Mouse (Mus musculus): Measurements from ENCODE around the gene Ifitm3.

DNA sequence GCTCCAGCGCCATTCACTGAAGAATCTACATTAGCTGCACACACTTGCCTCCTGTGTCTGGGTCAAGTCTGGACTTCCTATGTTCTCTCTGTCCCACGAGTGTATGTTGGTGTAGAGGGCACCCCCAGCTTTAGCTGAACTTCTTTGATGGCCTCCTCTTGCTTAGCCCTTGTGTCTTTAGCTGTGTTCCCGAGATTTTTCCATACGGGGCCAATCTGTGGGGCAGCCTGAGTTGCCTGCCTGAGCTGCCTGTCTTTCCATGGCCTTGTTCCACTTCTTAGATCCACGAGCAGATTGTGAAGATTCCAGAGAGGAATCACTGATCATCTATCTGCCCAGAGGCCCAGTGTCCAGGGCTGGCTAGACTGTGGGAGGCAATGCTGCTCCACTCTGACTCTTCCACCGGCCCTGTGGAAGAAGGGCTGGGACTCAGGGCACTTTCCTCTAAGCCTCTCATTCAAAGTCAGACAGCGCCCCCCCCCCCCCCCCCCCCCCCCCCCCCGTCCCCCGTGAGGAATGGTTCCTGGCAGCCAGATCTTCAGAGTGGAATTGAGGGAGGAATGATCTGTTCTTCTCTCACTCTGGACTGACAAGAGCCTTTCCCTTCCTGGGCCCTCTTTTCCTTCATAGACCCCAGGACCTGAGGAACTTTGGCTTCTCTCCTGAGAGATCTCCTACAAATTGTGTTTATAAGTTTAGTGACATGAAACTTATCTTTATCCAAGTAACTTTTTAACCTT lies 30.5 kb upstream of the Ifitm3 start:
- TF ChIP-seq CTCF (IDR thresholded peaks at IDR 0.05; ENCODE audit: insufficient read depth, low read depth, low read length) (no peak), POLR2A (IDR thresholded peaks at IDR 0.05; ENCODE audit: insufficient read depth, low read depth, low read length) (no peak)
